Mouse (Mus musculus) fat pad, adult 2 months (tissue): Measurements from ENCODE around the gene Cdkn1a.
"Not testable (repeated sequence)": the region's sequence is repeated elsewhere in the genome, so short reads cannot be mapped to it uniquely, and the experiment has no call there.

ENCODE experiments used
- DNase-seq: peaks from one replicate; pipeline ENCODE4 v3.0.0-alpha.2; 2011; ENCODE audit warnings: low read depth, low spot score; ENCODE audit errors: extremely low read depth

The Cdkn1a gene

DNA sequence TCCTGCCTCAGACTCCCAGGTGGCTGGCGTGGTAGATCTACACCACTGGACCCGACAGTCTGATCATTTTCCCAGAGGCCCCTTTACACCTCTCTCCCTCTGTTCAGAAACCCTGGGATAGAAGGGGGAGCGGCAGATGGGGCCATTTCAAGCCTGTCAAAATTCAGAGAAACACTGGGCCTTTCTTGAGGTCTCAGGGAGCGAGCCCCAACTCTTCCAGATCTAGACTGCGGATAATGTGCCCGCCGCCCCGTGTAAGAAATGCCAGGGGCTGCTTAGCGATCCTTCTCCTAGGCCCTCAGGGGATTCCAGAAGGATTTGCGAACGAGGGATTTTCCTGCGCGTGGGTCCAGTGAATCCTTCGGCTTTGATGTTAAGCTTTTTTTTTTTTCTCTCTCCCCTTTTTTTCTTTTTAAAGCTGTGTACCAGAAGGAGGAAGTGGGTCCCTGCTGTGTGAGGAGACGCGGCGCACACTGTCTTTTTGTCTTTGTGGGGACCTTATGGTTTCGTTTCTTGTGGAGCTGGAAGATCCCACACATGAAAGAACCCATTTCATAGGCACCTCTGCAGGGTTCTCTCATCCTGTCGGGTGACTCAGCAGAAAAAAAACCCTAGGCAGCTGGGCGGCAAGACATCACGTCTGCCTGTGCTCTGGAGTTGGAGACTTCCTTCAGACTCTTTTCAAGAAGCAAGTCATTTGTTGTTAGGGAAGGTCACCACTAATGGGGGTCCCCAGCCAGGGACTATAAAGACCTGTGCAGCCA lies 9.0 kb upstream of the Cdkn1a start:
- no peak for DNase-seq

DNA sequence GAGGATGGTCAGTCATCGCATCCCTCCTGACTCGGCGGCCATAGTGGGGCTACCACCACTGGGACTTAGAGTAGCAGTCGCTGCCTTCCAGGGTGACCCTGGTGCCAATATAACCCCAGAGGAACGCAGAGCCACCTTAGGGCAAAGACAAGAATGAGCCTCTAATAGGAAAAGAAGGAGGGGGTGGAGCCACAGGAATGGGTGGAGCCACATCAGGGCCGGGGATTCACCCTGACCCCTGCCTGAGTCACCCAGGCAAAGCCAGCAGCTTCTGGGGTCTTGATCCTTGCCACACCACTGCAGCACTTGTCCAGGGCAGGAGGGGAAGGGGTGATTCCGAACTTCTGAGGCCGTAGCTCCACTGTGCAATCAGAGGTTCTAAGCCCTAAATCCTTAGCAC lies 7.2 kb upstream of the Cdkn1a start:
- DNase-seq = no peak

DNA sequence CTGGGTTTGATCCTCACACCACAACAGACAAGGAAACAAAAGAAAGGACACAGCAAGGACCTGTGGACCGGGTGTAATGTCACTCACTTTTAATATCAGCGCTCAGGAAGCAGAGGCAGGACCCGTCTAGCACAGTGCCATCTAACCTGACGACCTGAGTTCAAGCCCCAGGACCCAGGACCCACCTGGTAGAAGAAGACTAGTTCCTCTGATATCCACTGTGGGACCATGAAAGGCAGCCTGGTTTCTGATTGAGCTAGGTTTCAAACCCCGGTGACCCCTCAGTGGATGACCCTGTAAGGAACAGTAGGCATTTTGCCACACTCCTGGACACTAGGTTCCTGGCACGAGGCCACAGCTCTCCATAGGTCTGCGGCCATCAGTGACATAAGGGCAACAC lies 6.1 kb upstream of the Cdkn1a start:
- no peak for DNase-seq

DNA sequence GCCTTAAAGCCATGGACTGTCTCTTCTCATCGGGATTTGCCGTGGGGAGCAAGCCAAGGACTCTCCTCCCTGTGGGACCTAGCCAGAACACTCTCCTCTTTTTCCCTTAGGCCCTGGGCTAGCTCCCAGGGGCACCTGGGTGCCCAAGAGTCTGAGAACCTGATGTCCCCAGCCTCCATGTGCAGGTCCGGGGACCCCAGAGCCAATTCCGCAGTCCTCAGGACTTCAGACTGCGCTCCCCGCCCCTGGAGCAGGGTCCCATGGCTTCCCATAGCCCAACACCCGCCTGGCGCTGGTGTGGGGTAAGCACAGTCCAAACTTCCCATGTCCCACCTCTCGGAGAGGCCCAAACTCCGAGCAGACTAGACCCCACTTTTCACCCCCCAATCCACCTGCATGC lies 5.5 kb upstream of the Cdkn1a start:
- no peak for DNase-seq

DNA sequence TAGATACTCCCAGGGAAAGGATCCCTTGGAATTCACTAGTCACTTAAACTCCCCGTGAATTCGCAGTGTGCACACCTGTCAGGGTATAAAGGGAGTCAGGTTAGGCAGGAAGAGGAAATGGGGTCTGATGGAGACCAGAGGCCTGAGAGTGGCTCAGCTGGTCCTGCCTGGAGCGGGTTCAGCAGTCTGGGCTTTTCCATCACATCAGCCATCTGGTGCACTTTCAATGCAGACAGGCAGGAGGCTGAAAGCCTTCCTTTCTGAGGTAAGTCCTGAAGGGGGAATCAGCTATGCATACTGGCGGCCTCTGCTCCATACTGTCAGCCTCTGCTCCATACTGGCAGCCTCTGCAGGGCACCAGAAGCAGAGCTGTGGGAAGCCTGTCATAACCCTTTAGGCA lies 3.9 kb upstream of the Cdkn1a start:
- no peak for DNase-seq

DNA sequence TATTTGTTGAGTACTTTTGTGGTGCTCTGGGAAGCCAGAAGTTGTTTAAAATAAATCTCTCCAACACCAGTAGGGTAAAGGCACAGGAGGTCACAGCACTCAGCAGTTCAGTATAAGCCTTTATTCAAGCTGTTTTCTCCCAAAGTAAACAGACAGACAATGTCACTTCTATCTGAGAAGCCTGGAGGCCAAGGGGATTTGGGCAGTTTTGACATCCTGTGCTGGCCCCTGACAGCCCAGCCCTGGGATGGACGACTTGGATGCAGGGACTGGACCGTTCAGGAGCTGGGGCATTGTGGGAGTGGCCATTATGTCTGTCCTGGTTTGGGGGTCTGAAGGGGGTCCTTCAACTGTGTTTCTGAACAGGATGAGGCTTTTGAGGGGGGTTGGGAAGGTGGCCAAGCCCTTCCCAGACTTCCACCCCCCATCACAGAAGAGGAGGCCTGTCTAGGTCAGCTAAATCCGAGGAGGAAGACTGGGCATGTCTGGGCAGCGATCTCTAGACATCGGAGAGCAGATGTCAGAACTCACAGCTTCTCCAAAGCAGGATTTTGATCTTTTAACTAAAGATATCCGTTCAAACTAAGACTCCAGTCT lies 670 bp downstream of the Cdkn1a start:
- no peak for DNase-seq

DNA sequence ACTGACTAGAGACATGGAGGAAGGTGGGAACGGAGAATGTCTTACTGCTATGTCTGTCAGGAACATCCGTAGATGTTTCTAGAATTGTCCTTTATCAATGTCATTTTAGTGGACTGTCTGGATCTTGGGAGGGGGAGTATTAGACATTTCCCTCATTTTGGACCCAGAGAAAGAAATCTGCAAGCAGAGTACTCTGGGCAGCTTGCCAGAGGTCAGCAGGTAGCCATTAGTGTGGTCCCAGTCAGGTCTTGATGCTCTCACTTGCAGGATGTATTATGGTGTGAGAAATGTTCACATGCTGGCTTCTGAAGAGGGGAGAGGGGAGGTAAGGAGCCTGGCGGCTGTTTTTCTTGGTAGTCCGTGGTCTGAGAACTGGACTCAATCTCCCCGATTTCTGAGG lies 1.7 kb downstream of the Cdkn1a start:
- DNase-seq = no peak

DNA sequence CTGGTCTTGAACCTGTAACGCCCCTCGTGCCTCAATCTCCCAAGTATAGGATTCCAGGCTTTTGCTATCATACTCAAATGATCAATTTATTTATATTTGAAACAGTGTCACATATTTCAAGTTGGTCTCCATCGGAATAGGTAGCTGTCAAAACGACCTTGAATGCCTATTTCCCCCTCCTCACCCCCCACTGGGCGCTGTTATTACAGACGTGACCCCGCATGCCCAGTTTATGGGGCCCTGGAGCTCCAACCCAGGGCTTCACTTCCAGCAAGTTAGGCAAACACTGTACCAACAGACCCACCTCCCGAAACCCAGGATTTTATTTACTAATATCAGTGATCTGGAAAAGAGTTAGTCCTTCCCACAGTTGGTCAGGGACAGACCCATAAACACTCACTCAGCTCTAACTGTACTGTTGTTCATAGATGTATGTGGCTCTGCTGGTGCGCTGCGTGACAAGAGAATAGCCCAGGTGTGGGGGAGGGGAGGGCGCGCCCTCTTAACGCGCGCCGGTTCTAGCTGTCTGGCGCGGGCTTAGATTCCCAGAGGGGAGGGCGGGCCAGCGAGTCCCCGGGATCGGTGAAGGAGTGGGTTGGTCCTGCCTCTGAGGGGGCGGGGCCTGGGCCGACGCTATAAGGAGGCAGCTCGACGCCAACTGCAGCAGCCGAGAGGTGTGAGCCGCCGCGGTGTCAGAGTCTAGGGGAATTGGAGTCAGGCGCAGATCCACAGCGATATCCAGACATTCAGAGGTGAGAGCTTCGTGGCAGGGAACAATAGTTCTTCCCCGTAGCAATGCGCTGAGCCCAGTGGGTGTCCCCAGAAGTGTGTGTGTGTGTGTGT lies 2.6 kb downstream of the Cdkn1a start:
- no peak for DNase-seq

DNA sequence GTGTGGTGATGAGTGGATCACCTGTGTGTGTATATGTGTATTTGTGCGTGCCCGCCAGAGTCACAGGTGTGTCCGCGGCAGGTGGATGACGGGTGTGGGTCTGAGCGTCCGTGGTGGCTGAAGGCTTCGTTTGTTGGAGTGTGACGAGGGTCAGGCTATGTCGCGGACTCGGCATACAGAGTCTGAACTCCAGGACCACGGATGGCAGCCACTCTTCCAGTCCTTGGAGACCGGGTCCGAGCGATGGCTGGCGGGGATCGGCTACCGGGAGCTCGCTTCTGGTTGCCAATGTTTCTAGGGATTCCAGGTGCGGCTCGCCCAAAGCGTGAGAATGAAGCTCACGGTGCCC lies 3.2 kb downstream of the Cdkn1a start:
- no peak for DNase-seq

DNA sequence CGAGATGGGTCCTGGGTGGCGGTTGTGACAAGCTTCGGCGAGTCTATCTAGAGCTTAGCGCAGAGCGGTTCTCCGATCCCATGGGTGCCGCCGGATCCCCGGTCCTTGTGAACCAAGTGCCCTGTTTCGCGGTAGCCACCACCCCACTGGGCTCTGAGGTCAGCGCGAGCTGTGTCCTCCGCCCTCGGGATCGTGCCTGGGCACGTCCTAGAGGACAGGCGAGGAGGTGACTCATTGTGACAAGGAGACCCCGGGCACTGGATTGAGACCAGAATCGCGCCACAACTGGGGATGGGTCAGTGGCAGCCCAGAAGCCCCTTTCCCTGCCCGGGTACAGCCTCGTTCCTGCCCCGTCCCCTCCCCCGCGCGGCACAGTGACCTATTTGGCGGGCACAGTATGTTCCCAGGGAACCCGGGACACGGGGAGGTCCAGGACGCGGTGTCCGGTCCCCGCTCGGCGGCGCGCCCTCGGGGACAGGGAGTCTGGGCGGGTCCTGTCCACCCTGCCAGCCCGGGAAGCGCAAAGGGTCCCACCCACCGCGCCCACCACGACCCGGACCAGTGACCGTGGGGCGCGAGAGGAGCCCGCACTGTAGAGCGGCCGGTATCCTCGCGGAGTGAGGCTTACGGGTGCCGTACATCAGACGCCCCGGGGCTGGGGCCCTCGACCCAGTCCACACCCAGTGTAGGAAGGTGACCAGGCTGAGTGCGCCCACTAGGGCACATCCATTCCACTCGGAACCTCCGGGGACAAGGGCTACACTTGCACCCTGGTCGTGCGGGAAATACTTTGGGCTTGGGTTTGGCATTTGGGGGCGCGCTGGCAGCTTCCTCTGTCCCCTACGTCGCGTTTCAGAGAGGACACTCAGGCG lies 3.8 kb downstream of the Cdkn1a start:
- DNase-seq = no peak

DNA sequence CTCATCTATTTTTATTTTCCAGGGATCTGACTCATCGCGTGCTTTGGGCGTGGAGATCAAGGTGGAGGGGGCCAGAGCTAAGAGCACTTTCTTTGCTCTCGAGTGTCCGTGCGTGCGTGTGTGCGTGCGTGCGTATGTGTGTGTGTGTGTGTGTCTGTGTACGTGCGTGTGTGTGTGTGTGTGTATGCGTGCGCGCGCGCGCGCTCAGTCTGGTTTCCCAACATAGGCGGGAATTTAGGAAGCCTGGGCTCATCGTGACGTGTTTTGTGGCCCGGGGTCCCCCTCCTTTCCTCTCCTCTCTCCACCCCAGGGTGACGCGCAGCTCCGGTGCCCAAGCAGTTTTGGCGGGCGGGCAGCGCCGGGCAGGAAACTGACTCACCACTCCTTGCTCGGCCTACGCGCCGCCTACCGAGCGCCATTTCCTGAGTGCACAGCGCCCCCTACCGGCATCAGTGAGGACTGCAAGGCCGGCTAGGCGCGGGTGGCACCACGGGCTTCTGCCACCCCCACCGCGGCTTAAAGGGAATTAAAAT lies 4.5 kb downstream of the Cdkn1a start:
- no peak for DNase-seq

DNA sequence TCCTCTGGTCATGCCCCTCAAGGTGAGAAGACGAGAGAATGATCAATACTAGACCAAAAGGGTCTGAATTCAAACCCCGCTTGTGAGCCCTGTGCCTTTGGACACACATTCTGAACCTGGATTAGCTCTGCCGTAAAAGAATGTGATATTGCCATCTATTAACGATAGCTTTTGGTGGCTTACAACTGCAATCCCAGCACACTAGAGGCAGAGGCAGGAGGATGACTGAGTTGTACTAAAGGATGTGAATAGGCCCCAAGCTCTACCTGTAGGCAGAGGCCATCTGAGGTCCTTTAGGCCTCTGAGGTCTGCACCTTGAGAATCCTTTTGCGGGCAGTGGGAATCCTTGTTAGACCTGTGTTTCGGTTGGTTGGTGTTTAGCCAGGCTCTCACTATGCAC lies 5.5 kb downstream of the Cdkn1a start:
- no peak for DNase-seq

DNA sequence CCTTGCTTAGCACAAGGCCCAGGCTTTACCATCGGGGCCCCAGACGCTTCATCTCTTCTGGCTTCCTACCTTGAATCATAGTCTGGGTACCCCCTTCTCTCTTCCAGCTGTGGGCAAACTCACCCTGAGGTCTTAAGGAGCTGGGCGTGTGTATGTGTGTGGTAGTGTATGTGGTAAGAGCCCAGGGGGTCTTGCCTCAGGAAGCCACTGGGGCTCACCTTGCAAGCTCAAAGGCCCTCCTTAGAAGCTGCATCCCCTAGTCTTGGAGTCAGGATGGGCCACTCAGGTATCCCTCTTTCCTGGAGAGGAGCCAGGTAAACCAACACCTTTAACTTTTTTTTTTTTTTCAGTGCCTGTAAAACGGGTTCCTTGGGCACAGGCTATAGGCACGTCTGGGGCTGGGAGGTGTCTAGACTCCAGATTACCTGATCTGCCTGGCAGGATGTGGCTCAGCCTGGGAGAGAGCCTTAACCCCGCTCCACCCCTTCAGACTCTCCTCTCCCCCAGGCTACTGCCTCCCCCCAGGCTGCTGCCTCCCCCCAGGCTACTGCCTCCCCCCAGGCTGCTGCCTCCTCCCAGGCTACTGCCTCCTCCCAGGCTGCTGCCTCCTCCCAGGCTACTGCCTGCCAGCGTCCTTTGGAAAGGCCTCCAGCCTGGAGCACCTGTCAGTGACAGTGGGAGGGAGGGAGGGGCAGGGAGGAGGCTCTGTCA lies 6.2 kb downstream of the Cdkn1a start:
- DNase-seq = no peak

DNA sequence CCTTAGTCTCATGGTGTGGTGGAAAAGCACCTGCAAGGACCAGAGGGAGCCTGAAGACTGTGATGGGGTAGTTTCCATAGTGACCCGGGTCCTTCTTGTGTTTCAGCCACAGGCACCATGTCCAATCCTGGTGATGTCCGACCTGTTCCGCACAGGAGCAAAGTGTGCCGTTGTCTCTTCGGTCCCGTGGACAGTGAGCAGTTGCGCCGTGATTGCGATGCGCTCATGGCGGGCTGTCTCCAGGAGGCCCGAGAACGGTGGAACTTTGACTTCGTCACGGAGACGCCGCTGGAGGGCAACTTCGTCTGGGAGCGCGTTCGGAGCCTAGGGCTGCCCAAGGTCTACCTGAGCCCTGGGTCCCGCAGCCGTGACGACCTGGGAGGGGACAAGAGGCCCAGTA lies 7.5 kb downstream of the Cdkn1a start:
- DNase-seq = no peak

DNA sequence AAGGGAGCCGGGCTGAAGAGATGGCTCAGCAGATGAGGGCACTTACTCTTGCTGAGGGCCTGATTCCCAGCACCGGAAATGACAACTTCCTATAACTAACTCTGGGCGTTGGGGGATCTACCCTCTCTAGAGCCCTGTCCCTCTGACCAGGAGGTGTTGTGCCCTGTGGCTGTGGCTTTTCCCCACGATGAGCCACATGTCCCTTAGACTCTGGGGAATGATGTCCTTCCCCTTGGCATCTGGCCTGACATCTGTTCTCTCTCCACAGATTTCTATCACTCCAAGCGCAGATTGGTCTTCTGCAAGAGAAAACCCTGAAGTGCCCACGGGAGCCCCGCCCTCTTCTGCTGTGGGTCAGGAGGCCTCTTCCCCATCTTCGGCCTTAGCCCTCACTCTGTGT lies 8.3 kb downstream of the Cdkn1a start:
- DNase-seq = no peak

DNA sequence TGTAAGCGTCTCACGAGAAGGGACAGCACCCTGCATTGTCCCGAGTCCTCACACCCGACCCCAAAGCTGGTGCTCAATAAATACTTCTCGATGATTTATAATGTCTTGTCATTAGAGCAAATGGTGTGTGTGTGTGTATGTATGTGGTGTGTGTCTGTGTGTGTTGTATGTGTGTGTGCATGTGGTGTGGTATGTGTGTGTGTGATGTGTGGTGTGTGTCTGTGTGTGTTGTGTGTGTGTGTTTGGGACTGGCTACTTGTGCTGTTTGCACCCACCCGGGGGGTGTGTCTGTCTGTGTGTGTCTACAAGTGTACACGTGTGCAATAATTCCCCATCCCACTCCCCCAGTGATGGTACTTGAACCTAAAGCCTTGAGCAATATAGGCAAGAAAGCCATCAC lies 9.9 kb downstream of the Cdkn1a start:
- no peak for DNase-seq

DNA sequence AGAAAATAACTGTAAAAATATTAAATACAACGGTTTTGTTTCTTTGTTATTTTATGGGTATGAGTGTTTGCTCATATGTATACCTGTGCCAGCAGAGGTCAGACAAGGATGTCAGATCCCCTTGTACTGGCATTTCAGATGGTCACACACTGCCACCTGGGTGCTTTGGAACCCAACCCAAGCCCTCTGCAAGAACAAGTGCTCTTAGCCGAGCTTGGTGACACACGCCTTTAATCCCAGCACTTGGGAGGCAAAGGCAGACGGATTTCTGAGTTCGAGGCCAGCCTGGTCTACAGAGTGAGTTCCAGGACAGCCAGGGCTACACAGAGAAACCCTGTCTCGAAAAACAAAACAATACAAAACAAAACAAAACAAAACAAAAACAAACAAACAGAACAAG lies 19.6 kb downstream of the Cdkn1a start:
- DNase-seq = not testable (repeated sequence)

DNA sequence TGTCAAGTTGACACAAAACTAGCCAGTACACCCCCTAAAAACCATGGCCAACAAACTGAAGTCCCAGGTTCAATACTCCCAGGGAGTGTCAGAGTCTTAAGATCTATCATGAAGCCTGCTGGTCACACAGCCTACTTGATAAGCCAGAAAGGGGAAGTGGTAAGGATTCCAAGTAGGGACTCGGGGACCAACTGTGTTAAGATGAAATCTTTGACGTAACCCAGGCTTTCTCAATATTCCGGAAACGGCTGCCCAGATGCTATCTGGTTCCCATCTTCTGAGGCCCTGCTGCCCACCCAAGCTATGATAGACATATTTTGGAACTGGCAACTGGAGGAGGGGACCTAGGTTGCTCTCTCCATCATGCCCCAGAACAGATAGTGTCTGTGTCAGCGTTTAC lies 20.6 kb downstream of the Cdkn1a start:
- DNase-seq = no peak

DNA sequence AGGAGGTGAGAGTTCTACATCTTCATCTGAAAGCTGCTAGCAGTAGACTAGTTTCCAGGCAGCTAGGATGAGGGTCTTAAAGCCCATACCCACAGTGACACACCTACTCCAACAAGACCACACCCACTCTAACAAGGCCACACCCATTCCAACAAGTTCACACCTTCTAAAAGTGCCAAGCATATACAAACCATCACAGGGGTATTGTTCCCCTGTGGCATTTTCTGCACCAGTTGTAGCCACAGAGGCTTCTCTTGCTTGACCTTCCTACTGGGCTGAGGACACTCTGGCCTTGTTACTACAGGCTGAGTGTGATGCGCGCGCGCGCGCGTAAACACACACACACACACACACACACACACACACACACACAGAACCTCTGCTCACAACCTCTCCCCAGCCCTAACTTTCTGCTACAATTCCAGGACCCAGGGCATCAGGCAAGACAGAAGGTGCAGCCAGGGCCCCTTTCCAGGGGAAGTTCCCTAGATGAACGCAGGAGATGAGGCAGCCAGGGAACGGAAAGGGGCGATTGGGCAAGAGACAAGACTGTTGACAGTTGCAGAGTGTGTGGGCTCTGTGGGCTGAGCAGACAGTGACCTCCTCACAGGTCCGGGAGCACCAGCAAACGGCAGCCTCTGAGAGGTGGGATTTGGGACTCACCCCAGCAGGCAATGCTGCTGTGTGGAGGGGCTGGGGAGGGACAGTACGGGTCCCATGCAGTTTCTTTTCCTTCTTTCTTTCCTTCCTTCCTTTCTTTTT lies 23.0 kb downstream of the Cdkn1a start, which contains the start of gene Rab44:
Rab44 (plus strand) TSS at position 555 of the 762 bp plus-strand sequence.
- no peak for DNase-seq

DNA sequence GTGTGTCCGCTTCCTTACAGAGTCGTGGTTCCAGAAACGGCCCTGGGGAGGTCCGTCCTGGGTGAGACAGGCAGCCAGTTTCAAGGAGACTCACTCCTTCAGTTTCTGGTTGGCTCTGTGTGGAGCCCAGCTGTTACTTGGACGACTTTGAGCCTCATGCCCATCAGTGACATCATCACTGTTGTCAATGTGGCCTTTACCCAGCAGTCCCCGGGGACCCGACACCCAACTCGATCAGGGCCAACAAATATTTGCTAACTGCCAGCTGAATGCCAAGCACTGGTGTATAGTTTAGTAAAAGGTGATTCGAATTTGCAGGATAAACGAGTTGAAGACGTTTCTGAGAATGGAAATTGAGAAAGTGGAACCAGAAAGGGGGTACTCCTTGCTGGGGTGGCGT lies 25.2 kb downstream of the Cdkn1a start:
- DNase-seq = no peak
